Mouse (Mus musculus) liver, embryonic 14.5 days (tissue): ENCODE data around the gene B130006D01Rik. TPM values are rescaled to one million over a fixed set of nuclear protein-coding genes. Genes with fewer than 3 reads are reported as not detected.

Source experiments
- ATAC-seq: fragments of 200-750 bp; cut with Nextera tagmentation; 2 replicates; pipeline ENCODE4 v1.8.0; 2017; ENCODE audit warnings: moderate number of reproducible peaks, mild to moderate bottlenecking, moderate library complexity; ENCODE audit not compliant: insufficient read depth
- DNase-seq, 3 experiments: peaks; one replicate each; pipeline ENCODE4 v3.0.0-alpha.2; 2012 to 2013; ENCODE audit warnings: low read depth in 3 of 3, low spot score in 3 of 3
- H3K27ac ChIP-seq: fragments of 300-500 bp; sonication (generic); 2 replicates; pipeline ENCODE4 v1.5.1; 2014; ENCODE audit warnings: moderate library complexity, mild to moderate bottlenecking, control low read depth, inconsistent platforms
- H3K27me3 ChIP-seq: fragments of 300-500 bp; sonication (generic); 2 replicates; pipeline ENCODE4 v1.6.1; 2014; ENCODE audit warnings: mild to moderate bottlenecking, low read length, moderate library complexity; ENCODE audit not compliant: control insufficient read depth, insufficient read depth
- H3K36me3 ChIP-seq: fragments of 300-500 bp; sonication (generic); replicated peaks from 2 replicates; pipeline ENCODE4 v1.6.1; 2014; ENCODE audit warnings: low read depth; ENCODE audit not compliant: control insufficient read depth, insufficient read depth
- H3K4me1 ChIP-seq, 2 experiments: fragments of 200-500 bp in 1 of 2; fragments of 300-500 bp in 1 of 2; sonication (generic) in 1 of 2; replicated peaks; 2 replicates each; pipeline ENCODE4 v1.6.1; 2012 to 2014; ENCODE audit warnings: antibody characterized with exemption in 1 of 2, inconsistent platforms in 1 of 2, low read length in 1 of 2; ENCODE audit not compliant: control insufficient read depth in 2 of 2, insufficient read depth in 2 of 2
- H3K4me2 ChIP-seq: fragments of 300-500 bp; sonication (generic); 2 replicates; pipeline ENCODE4 v1.6.1; 2014; ENCODE audit warnings: low read depth, mild to moderate bottlenecking, control low read depth, moderate library complexity
- H3K4me3 ChIP-seq, 2 experiments: fragments of 200-500 bp in 1 of 2; fragments of 300-500 bp in 1 of 2; sonication (generic) in 1 of 2; 2 replicates each; pipeline ENCODE4 v1.5.1; 2012 to 2014; ENCODE audit warnings: low read depth in 2 of 2, low read length in 2 of 2, mild to moderate bottlenecking in 2 of 2, control low read depth in 1 of 2, inconsistent platforms in 1 of 2, moderate library complexity in 1 of 2; ENCODE audit not compliant: insufficient read depth in 1 of 2
- H3K9ac ChIP-seq: fragments of 300-500 bp; sonication (generic); replicated peaks from 2 replicates; pipeline ENCODE4 v1.6.1; 2014; ENCODE audit warnings: mild to moderate bottlenecking, control low read depth, moderate library complexity
- H3K9me3 ChIP-seq: fragments of 300-500 bp; sonication (generic); 2 replicates; pipeline ENCODE4 v1.6.1; 2016; ENCODE audit warnings: low read length, mixed read lengths; ENCODE audit not compliant: control insufficient read depth
- CTCF ChIP-seq: IDR thresholded peaks from 2 replicates; pipeline ENCODE4 v1.5.1; 2016; ENCODE audit warnings: antibody characterized with exemption, low read depth, control low read depth
- EP300 ChIP-seq: IDR thresholded peaks from 2 replicates; pipeline ENCODE4 v1.6.1; 2016; ENCODE audit warnings: antibody characterized with exemption, low read depth
- WGBS: fragments of 180-500 bp; shearing (Covaris S2); extraction: QIAGEN DNeasy Blood & Tissue Kit; methylation state at CpG from one replicate; pipeline ENCODE4 v1.1.7; 2014; ENCODE audit not compliant: insufficient replicate concordance; 5-methylcytosine and 5-hydroxymethylcytosine counted together
- polyA plus RNA-seq, 2 experiments: library from polyadenylated mRNA; depleted of rRNA in 1 of 2; stranded (reverse) in 1 of 2; unstranded in 1 of 2; fragments of >200 nt; fragmentation: Nextera tagmentation in 1 of 2; extraction: Ambion mirVana in 1 of 2; gene quantifications; 2 replicates each; pipeline versions ENCODE4 v1.2.1 to v1.2.3; 2012 to 2014

Gene B130006D01Rik
- polyA plus RNA-seq, 2 experiments, result 0.09 to 0.27 TPM

DNA sequence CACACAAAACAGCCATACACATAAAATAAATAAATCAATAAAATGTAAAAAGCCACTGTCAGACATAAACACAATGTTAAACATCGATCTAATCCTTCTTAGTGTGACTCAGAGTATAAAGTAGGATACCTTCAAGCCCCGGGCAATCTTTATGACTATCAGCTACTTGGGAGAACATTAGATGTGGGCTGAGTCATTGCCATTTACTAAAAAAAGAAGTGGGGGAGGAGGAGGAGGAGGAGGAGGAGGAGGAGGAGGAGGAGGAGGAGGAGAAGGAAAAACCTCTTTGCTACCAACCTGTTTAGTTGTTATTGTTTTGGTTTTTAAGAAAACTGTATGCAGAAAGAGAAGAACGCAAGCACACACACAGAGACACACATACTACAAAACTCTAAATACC, 33.8 kb upstream of the B130006D01Rik start:
- 42% methylated on average over 3 of the region's 3 CpGs for WGBS

DNA sequence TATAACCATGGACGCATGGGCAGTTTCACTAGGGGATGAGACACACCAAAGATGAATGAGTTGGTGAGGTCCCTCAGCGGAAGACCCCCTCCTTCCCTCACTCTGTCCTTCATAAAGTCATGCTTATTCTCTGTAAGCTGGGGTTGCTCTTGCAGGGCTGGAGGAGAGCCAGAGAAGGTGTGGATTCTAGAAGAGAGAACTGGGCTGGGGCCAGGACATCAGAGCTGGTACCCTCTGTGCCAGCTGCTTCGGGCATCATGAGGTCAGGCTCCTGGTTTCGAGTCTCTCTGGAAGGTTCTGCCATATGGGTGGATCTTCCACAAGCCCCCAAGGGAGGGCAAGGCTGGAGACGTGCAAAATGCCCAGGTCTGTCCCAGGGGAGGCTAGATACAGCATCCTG, 24.8 kb upstream of the B130006D01Rik start:
- Histone ChIP-seq H3K27me3 (no peaks in the 10 kb centered on the region), H3K27ac (no peak overlapping the region), H3K4me1 (peaks cover 17 to 20% of the 10 kb centered on the region in 2 experiments), H3K4me2 (no peak overlapping the region), H3K4me3 (no peak overlapping the region), H3K9ac (no peak overlapping the region), H3K36me3 (no peaks in the 10 kb centered on the region), H3K9me3 (no peaks in the 10 kb centered on the region)
- TF ChIP-seq CTCF (no peak), EP300 (no peak)
- no peak for DNase-seq
- ATAC-seq, result no peak
- WGBS, result 72% methylated on average over 5 of the region's 5 CpGs

More for the DNA sequence above, 33.8 kb upstream of the B130006D01Rik start:
- Histone ChIP-seq H3K9ac (peak overlapping the region; percentile 41), H3K36me3 (no peaks in the 10 kb centered on the region), H3K9me3 (no peaks in the 10 kb centered on the region), H3K4me1 (peaks cover 27 to 44% of the 10 kb centered on the region in 2 experiments), H3K27ac (peak overlapping the region; percentile 49), H3K27me3 (no peaks in the 10 kb centered on the region), H3K4me2 (peak overlapping the region; percentile 47), H3K4me3 (no peak overlapping the region)
- DNase-seq, result no peak
- peak; percentile 42; the same call in 1 of the 2 replicates for ATAC-seq
- no peak for TF ChIP-seq CTCF
- no peak for TF ChIP-seq EP300

DNA sequence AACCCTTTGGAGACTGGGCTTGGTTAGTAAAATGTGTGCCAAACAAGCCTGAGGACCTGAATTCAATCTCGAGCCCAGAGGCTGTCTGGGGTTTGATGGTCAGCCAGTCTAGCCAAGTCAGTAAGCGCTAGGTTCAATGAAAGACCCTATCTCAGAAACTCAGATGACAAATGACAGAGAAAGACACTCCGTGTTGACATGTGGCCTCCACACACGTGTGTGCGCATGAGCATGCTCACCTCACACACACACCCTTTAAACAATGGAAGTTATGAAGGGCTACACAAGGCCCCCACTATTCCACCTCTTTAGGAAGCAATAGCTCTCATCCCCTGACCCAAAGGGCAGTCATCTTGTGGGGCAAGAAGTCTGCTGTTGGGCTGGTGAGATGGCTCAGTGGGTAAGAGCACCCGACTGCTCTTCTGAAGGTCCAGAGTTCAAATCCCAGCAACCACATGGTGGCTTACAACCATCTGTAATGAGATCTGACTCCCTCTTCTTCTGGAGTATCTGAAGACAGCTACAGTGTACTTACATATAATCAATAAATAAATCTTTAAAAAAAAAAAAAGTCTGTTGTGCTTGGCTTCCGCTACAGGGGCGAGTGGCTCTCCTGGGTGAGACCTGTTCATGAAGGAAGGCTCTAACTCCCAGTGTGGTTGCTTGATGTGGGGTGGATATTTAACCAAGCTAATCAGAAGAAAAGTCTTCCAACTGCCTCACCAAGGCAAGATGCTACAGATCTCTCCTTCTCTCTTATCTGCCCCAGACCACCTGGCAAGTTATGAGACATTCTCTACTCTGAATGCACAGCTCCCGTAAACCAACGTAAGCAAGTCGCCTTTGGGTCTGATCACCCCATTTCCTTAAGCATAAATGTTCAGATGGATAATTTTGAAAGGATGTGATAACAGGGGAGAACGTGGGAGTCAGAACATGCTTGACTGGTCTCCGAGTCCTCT, 22.3 kb upstream of the B130006D01Rik start:
- Histone ChIP-seq H3K4me3 (no peak overlapping the region), H3K9ac (peak overlapping the region; percentile 31), H3K27me3 (no peaks in the 10 kb centered on the region), H3K4me1 (peaks cover 17 to 18% of the 10 kb centered on the region in 2 experiments), H3K9me3 (no peaks in the 10 kb centered on the region), H3K4me2 (peak overlapping the region; percentile 48), H3K36me3 (no peaks in the 10 kb centered on the region), H3K27ac (peak overlapping the region; percentile 84)
- ATAC-seq (peak; percentile 92), DNase-seq (peak in 2 of 3 experiments; percentile 70 to 71)
- TF ChIP-seq CTCF, result no peak
- peak; percentile 95 for TF ChIP-seq EP300
- WGBS, result 37% methylated on average over 13 of the region's 13 CpGs

DNA sequence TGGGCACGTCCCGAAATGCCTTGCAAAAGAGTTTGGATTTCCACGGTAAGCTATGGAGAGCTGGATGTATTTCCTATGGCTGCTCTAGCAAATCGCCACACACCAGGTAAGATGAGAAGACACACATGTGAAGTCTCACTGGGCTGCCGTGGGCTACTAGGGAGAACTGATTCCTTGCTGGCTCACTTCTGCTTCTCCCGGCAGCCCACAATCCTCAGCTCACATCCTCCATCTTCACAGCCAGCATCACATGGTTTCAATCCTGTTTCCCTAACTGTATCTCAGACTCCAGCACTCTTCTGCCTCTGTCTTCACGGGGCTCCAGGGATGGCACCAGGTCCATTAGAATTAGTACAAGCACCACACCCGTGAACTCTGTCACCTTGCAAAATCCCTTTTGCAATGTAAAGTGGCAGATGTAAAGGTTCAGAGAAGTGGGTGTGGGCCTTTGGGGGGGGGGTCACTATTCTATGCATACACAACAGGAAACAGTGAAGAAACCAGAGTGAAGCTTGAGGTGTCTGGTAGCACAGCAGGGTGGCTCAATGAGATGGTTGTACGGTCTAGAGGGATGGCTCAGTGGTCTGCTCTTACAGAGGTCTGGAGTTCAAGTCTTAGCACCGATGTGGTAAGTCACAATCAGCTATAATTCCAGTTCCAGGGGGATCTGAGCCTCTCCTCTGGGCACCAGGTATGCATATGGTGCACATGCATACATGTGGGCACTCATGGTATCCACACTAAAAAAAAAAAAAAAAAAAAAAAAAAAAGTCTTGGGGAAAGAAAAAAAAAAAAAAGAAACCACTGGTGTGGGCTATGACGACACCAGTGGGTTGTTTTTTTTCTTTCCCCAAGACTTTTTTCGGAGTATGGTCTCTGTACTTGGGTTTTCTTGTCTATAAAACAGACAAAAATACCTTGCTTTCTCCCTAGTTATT, 19.1 kb upstream of the B130006D01Rik start:
- no peak overlapping the region for H3K9ac ChIP-seq
- no peak overlapping the region for H3K27ac ChIP-seq
- H3K27me3 ChIP-seq, result no peaks in the 10 kb centered on the region
- no peak for ATAC-seq
- no peaks in the 10 kb centered on the region for H3K9me3 ChIP-seq
- no peaks in the 10 kb centered on the region for H3K36me3 ChIP-seq
- H3K4me2 ChIP-seq, result no peak overlapping the region
- H3K4me3 ChIP-seq, result no peak overlapping the region
- no peak for TF ChIP-seq CTCF
- no peak for TF ChIP-seq EP300
- peaks cover 23 to 25% of the 10 kb centered on the region in 2 experiments for H3K4me1 ChIP-seq
- WGBS, result 74% methylated on average over 12 of the region's 12 CpGs
- DNase-seq, result no peak
